Mouse (Mus musculus) G1E (cell line): ENCODE measurements around the gene Pttg1.

Experiments
- CTCF ChIP-seq: IDR thresholded peaks from 2 replicates; pipeline ENCODE4 v1.5.1; 2012; ENCODE audit warnings: low read depth, low read length, inconsistent platforms, mixed read lengths
- GATA1 ChIP-seq: IDR thresholded peaks from 2 replicates; pipeline ENCODE4 v1.6.1; 2012; ENCODE audit warnings: borderline replicate concordance, low read length, inconsistent platforms, mixed read lengths
- POLR2AphosphoS5 ChIP-seq: IDR thresholded peaks from 2 replicates; pipeline ENCODE4 v1.6.1; 2012; ENCODE audit warnings: low read depth, low read length, inconsistent platforms; ENCODE audit not compliant: insufficient replicate concordance
- TAL1 ChIP-seq: conservative IDR thresholded peaks from 2 replicates; pipeline ENCODE4 v1.6.1; 2012; ENCODE audit warnings: low read depth, low read length, inconsistent platforms, mixed read lengths

DNA sequence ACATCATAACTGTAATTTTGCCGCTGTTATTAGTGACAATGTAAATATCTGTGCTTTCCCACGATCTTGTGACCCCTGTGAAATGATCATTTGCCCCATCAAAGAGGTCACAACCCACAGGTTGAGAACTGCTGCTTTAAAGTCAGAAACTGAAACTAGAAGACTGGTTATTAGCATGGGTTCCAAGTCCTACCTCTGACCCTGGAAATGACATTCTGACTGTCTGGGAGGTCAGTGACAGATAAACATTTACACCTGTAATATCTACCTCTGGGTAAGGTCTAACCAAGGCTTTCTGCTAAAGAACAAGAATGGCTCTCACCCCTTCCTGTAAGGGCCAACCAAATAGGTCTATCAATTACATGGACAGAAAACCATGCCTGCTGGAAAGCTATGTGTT is 17.2 kb downstream of the Pttg1 start:
- TF ChIP-seq CTCF (no peak), GATA1 (no peak), TAL1 (no peak), POLR2AphosphoS5 (no peak)
